Mouse (Mus musculus) megakaryocyte, adult 5-6 weeks (primary cell): Measurements from ENCODE around the gene Prmt6. TPM values are rescaled to one million over a fixed set of nuclear protein-coding genes. Genes with fewer than 3 reads are reported as not detected.

Experiments used
- ATAC-seq: 2 replicates; pipeline ENCODE4 v1.8.0; 2016; ENCODE audit warnings: mild to moderate bottlenecking, inconsistent platforms; ENCODE audit not compliant: poor library complexity, severe bottlenecking
- total RNA-seq, 2 experiments: library from RNA; stranded (forward) in 1 of 2; stranded (reverse) in 1 of 2; fragments of 153-499, 151-499 nt in 1 of 2; fragments of 221-1000, 200-1000 nt in 1 of 2; gene quantifications; 2 replicates each; pipeline versions ENCODE4 v1.2.3 to v1.2.4; 2015 to 2017

Gene Prmt6
- 6.0 and 8.5 TPM in 2 replicates for total RNA-seq (2015)
- total RNA-seq (2017), result 5.4 and 6.9 TPM in 2 replicates

DNA sequence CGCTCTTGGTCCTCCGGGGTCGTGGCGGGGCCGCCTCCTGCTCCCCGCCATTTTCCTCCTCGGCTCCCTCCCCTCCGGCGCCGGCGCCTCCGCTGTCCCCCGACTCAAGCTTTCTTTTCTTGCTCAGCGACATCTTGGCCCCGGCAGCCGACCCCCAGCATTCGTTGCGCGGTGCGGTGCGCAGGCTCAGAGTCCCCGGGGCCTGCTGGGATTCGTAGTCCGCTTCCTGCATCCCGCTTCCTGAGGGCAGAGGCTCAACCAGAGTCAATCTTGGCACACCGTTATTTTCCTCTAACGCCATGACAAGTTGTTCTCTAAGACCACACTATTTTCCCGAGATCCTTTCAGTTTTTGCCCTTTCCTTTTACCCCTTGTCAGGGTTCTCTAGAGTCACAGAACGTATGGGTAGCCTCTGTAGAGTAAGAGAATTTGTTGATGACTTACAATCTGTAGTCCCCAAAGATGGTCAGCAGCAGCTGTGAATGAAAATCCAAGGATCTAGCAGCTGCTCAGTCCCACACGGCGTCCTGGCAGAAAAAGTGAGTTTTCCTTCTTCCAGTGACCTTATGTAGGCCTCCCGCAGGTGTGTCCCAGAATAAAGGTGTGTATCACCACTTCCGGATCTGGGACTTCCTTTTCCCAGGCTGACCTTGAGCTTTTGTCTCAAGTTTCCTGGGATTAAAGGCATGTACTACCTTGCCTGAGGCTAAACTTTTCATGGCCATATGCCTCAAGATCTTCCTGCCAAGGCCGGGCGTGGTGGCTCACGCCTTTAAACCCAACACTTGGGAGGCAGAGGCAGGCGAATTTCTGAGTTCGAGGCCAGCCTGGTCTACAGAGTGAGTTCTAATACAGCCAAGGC is at the start of gene Prmt6:
TSS of gene Prmt6 (minus strand) at position 160 of the 862 bp plus-strand sequence.
- peak; percentile 85 for ATAC-seq

DNA sequence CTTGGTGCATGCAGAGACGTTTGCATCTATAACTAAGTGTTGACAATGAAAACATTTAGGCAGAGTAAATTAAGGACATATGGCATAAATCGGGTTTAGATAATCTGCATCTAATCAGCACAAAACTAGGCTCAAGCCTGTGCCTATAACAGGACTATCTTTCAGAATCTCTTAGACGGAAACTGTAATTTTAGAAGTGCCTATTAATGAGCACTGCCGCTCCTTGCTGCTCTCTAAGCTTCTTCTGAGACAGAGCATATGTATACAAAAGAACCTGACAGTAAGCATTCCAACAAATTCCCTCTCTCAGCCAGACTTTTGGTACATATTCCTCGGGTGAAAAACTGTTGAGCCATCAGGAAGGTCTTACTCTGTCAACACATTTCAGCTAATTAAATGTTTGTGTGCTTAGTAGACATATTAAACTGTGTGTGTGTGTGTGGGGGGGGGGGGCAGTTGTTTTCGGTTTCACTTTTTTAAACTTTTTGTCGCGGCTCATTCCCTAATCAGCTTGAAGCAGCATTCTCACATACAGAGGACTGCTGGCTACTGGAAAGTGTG is 39.8 kb upstream of the Prmt6 start:
- ATAC-seq, result no peak

DNA sequence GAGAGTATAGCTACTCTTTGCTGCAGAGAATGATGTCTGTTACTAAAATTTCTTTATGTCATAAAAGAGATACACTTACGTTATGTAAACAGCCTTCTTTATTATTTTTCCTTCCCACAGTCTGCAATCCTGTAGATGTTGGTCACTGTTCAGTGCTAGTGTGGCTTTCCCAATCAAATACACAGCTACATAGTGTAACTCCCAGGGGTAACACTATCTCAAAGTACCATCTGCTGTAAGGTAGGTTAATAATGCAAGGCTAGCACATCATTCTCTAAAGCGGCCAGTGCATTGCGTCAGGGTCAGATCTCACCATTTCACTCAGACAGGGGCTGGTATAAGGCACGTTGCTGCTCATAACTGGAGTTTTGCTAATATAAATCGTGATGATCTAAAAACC is 31.9 kb upstream of the Prmt6 start:
- ATAC-seq, result no peak

DNA sequence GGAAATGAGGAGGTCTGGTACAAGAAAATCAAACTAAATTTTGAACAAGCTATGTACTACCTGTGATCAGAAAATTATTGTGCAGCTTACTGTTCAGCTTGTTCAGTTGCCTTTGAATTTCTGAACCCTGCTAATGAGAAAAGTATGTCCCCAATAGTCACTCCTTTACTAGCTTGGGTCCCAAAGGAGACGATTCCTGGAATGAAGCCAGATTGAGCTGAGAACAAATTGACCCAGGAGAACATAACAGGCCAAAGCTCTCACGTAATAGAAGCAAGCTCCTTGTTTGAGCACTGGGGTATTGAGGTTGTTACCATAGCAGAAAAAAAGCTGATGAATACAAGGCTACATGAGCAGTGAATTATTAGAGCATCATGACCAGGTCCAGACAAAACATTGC is 17.0 kb upstream of the Prmt6 start:
- no peak for ATAC-seq

DNA sequence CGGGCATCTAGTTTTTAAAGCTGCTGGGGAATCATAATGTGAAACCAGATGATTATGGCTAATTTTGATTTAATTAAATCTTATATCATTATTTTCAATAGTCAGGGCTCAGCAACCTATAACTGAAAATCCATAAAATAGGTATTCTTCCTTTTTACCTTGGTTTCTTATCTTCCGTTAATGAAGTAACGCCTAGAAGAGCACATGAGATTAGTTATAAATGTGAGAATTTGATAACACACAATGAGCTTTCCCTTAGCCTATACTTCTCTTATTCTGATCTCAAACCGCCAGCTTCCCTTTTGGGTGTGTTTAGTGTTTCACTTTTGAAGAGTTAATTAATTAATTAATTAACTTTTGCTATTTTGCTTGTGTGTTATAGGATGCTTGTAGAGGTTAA is 2.3 kb upstream of the Prmt6 start:
- no peak for ATAC-seq

DNA sequence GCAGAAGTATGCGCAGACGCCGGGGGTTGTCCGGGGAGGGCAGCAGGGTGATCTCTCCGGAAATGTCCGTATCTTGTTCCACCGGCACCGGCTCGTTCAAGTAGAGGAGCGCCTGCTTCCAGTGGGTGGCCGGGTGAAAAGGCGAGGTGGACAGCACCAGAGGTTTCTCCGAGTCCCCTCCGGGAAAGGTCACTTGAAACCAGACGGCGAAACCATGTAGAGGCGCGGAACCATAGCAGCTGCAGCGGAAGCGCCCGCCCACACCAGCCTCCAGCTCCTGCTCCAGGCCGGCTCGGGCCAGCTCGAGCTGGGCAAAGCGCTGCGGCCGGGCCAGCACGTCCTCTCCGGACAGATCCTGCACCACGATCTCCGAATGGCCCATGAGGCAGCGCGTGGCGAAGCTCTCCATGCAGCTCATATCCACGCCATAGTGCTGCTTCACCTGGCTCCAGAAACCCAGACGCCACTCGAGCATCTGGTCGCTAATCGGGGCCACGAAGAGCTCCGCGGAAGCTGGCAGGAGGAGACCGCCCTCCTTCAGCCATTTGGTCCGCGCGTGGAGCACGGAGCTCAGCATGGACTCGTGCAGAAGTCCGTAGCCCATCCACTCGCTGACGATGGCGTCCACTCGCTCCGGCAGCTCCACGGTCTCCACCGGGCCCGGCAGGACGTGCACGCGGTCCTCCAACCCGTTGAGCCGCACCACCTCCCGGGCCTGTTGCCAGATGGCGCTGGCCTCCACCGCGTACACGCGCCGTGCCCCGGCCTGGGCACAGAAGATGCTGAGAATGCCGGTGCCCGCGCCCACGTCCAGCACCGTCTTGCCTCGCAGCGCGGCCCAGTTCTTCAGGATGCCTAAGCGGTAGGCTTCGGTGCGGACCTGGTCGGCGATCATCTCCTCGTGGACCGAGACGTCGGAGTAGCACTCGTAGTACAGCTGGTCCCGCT is 633 bp downstream of the Prmt6 start:
- ATAC-seq, result peak; percentile 81

DNA sequence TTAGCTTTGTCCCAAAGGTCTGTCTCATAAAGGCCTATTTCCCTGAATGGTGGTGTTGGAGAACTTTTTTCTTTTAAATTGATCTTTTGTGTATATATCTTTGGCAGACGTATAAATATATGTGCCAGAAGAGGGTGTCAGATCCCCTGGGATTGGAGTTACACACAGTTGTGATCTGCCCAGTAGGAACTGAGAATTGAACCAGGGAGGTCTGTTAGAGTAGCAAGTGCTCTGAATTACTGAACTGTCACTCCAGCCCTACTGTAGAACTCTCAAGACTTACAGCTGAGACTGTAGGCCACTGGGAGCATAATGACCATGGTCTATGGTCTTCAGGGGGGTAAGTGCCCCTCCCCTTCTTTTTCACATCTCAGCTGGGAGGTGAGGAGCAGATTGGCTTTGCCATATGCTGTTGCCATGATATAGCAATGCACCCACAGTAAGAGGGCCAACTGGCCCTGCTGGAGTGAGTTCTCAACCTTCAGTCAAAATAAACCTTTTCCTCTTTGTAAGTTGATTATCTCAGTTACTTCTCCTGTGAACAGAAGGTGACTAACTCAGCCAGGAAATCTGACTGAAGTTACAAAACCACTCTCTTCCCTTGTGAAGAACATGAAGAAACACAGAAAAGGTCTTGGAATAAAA is 13.9 kb downstream of the Prmt6 start:
- no peak for ATAC-seq

Other genes with a start within 250 kb of the Prmt6 start
- not detected in 2 replicates for gene Ntng1, start 107.0 kb downstream of the Prmt6 start, total RNA-seq (2015)
- not detected in 2 replicates for gene Ntng1, start 107.0 kb downstream of the Prmt6 start, total RNA-seq (2017)